Mouse (Mus musculus): ENCODE measurements around the gene Slc12a3. TPM values are rescaled to one million over a fixed set of nuclear protein-coding genes. Genes with fewer than 3 reads are reported as not detected.

Slc12a3 gene
- total and polyA plus RNA-seq, 3 experiments, result 0.44 TPM; not detected in 2

DNA sequence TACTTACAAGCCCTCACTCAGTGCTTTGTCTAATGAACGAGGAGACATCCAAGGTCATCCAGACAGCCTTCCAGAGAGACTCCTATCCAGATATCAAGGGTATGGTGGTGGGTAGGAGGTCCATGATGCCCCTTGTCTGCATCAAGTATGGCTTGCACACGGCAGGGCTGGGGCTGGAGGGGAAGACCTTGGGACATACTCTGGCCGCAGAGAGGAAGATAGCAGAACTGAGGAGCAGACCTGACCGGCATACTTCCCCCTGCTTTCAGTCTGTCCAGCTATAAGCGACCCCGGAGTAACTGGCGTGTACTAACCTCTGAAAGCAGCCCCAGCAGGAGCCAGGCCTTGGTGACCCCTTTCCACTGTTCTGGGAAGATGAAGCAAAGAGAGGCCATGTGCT lies 80.5 kb downstream of the Slc12a3 start:
- ATAC-seq (ENCODE audit: extremely low read depth, insufficient number of reproducible peaks, low FRiP score, poor library complexity, severe bottlenecking), result no peak

DNA sequence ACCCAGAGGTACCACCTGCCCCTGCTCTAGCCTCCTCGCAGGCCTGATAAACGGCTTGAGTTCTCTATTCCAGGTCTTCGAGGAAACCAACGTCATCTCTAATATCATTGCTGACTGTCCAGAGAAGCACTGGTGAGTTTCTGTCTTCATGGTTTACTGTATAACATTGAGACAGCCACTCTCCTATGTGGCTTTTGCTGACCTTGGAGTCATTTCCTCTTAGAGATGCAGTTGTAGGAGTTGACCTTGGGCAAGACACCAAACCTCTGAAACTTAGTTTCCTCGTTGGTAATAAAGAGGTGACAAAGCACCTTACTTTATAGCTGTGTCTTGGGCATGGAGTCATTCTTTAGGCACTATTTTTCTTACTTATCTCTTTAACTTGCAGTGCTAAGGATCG lies 83.5 kb downstream of the Slc12a3 start:
- Histone ChIP-seq H3K27me3 (ENCODE audit: insufficient read depth, low read length) (peaks cover 32% of the 10 kb centered on the region), H3K9me3 (replicated peaks) (no peaks in the 10 kb centered on the region), H3K4me3 (ENCODE audit: low read depth, low read length) (no peak overlapping the region), H3K36me3 (replicated peaks) (no peaks in the 10 kb centered on the region), H3K4me1 (ENCODE audit: insufficient read depth, low read depth, low read length) (peaks cover 14% of the 10 kb centered on the region)
- TF ChIP-seq POLR2AphosphoS5 (IDR thresholded peaks at IDR 0.05; ENCODE audit: insufficient replicate concordance, low read depth, low read length), result no peak
- no peak for TF ChIP-seq GATA1 (IDR thresholded peaks at IDR 0.05; ENCODE audit: borderline replicate concordance, low read length)
- TF ChIP-seq CTCF (IDR thresholded peaks at IDR 0.05; ENCODE audit: low read depth, low read length), result no peak
- no peak for TF ChIP-seq TAL1 (conservative IDR thresholded peaks at IDR 0.05; ENCODE audit: low read depth, low read length)
- TF ChIP-seq GATA2 (IDR thresholded peaks at IDR 0.05; ENCODE audit: borderline replicate concordance, low read depth, low read length), result no peak
- ATAC-seq (ENCODE audit: extremely low read depth, insufficient number of reproducible peaks, low FRiP score, poor library complexity, severe bottlenecking) (no peak), DNase-seq (ENCODE audit: low spot score) (no peak)

More for the DNA sequence above, 80.5 kb downstream of the Slc12a3 start:
- H3K4me1 ChIP-seq (ENCODE audit: insufficient read depth, low read depth, low read length), result peaks cover 14% of the 10 kb centered on the region
- no peak for TF ChIP-seq GATA1 (IDR thresholded peaks at IDR 0.05; ENCODE audit: borderline replicate concordance, low read length)
- TF ChIP-seq GATA2 (IDR thresholded peaks at IDR 0.05; ENCODE audit: borderline replicate concordance, low read depth, low read length), result no peak
- no peak for TF ChIP-seq TAL1 (conservative IDR thresholded peaks at IDR 0.05; ENCODE audit: low read depth, low read length)
- no peak for TF ChIP-seq POLR2AphosphoS5 (IDR thresholded peaks at IDR 0.05; ENCODE audit: insufficient replicate concordance, low read depth, low read length)
- no peak for TF ChIP-seq CTCF (IDR thresholded peaks at IDR 0.05; ENCODE audit: low read depth, low read length)
- H3K9me3 ChIP-seq (replicated peaks), result no peaks in the 10 kb centered on the region
- H3K27me3 ChIP-seq (ENCODE audit: insufficient read depth, low read length), result peaks cover 27% of the 10 kb centered on the region
- H3K4me3 ChIP-seq (ENCODE audit: low read depth, low read length), result no peak overlapping the region
- DNase-seq (ENCODE audit: low spot score), result no peak
- H3K36me3 ChIP-seq (replicated peaks), result no peaks in the 10 kb centered on the region

DNA sequence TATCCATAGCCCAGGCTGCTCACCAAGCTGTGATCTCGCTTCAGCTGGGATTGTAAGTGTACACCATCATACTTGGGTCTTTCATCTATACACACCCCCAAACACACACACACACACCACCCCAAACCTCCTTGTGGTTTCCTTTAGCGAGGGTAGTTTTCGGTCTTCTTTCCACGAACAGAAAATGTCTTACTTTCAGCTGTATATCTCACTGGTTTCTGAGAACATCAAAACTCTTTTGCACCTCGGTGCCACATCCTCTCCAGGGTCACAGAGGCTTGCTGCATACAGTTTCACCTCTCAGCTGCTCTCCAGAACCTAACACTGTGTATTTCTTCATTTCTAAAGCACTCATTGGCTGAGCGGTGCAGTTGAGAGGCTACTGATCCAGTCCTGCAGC lies 84.5 kb downstream of the Slc12a3 start:
- no peak for TF ChIP-seq TAL1 (conservative IDR thresholded peaks at IDR 0.05; ENCODE audit: low read depth, low read length)
- peaks cover 9% of the 10 kb centered on the region for H3K4me1 ChIP-seq (ENCODE audit: insufficient read depth, low read depth, low read length)

DNA sequence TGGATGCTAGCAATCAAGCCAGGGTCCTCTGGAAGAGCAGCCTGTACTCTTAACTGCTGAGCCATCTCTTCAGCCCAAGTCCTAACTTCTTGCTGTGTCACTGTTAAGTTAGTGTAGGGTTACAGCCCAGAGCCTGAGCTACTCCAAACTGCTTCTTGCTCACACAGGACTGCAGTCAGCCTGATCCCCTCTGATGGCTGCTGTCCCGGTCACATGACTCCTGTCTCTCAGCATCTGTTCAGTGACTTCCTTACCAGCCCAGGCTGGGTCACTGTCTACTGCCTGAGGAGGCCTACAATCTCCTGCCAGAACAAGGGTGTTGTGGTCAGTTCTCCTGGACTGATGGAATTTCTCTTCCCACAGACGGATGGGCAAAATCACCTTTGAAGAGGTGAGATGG lies 86.2 kb downstream of the Slc12a3 start:
- no peak for DNase-seq (ENCODE audit: low spot score)
- H3K4me3 ChIP-seq (ENCODE audit: low read depth, low read length), result no peak overlapping the region
- H3K4me1 ChIP-seq (ENCODE audit: insufficient read depth, low read depth, low read length), result no peaks in the 10 kb centered on the region
- H3K27me3 ChIP-seq (ENCODE audit: insufficient read depth, low read length), result peaks cover 33% of the 10 kb centered on the region
- no peaks in the 10 kb centered on the region for H3K9me3 ChIP-seq (replicated peaks)
- TF ChIP-seq GATA1 (IDR thresholded peaks at IDR 0.05; ENCODE audit: borderline replicate concordance, low read length) (no peak), GATA2 (IDR thresholded peaks at IDR 0.05; ENCODE audit: borderline replicate concordance, low read depth, low read length) (no peak), TAL1 (conservative IDR thresholded peaks at IDR 0.05; ENCODE audit: low read depth, low read length) (no peak), POLR2AphosphoS5 (IDR thresholded peaks at IDR 0.05; ENCODE audit: insufficient replicate concordance, low read depth, low read length) (no peak), CTCF (IDR thresholded peaks at IDR 0.05; ENCODE audit: low read depth, low read length) (no peak)
- H3K36me3 ChIP-seq (replicated peaks), result no peaks in the 10 kb centered on the region
- peak; percentile 87 for ATAC-seq (ENCODE audit: extremely low read depth, insufficient number of reproducible peaks, low FRiP score, poor library complexity, severe bottlenecking)

More for the DNA sequence above, 84.5 kb downstream of the Slc12a3 start:
- Histone ChIP-seq H3K9me3 (replicated peaks) (no peaks in the 10 kb centered on the region), H3K36me3 (replicated peaks) (no peaks in the 10 kb centered on the region), H3K4me3 (ENCODE audit: low read depth, low read length) (no peak overlapping the region), H3K27me3 (ENCODE audit: insufficient read depth, low read length) (peaks cover 35% of the 10 kb centered on the region)
- ATAC-seq (ENCODE audit: extremely low read depth, insufficient number of reproducible peaks, low FRiP score, poor library complexity, severe bottlenecking) (no peak), DNase-seq (ENCODE audit: low spot score) (no peak)

Other genes starting within 250 kb of the Slc12a3 start
- gene Bbs2, start 230.3 kb upstream of the Slc12a3 start, total RNA-seq (2014; fragmentation: Nextera tagmentation), result 26.6 and 30.4 TPM in 2 replicates
- gene Bbs2, start 230.3 kb upstream of the Slc12a3 start, total RNA-seq (2017), result 11.6 and 13.4 TPM in 2 replicates
- 3.1 and 3.7 TPM in 2 replicates for gene Bbs2, start 230.3 kb upstream of the Slc12a3 start, polyA plus RNA-seq (2012)
- gene Mt4, start 192.0 kb upstream of the Slc12a3 start, total RNA-seq (2014; fragmentation: Nextera tagmentation), result not detected in 2 replicates
- not detected in 2 replicates for gene Mt4, start 192.0 kb upstream of the Slc12a3 start, total RNA-seq (2017)
- gene Mt4, start 192.0 kb upstream of the Slc12a3 start, polyA plus RNA-seq (2012), result not detected in 2 replicates
- not detected in 2 replicates for gene Mt3, start 176.6 kb upstream of the Slc12a3 start, total RNA-seq (2014; fragmentation: Nextera tagmentation)
- not detected in 2 replicates for gene Mt3, start 176.6 kb upstream of the Slc12a3 start, total RNA-seq (2017)
- gene Mt3, start 176.6 kb upstream of the Slc12a3 start, polyA plus RNA-seq (2012), result not detected in 2 replicates
- 541 and 661 TPM in 2 replicates for gene Mt2, start 156.5 kb upstream of the Slc12a3 start, total RNA-seq (2014; fragmentation: Nextera tagmentation)
- 2,059 and 2,753 TPM in 2 replicates for gene Mt2, start 156.5 kb upstream of the Slc12a3 start, total RNA-seq (2017)
- gene Mt2, start 156.5 kb upstream of the Slc12a3 start, polyA plus RNA-seq (2012), result 6,726 and 9,419 TPM in 2 replicates
- gene Mt1, start 150.1 kb upstream of the Slc12a3 start, total RNA-seq (2014; fragmentation: Nextera tagmentation), result 1,659 and 2,059 TPM in 2 replicates
- gene Mt1, start 150.1 kb upstream of the Slc12a3 start, total RNA-seq (2017), result 5,034 and 5,354 TPM in 2 replicates
- 1,198 and 3,016 TPM in 2 replicates for gene Mt1, start 150.1 kb upstream of the Slc12a3 start, polyA plus RNA-seq (2012)
- 37.7 and 39.9 TPM in 2 replicates for gene Nup93, start 114.6 kb upstream of the Slc12a3 start, total RNA-seq (2014; fragmentation: Nextera tagmentation)
- gene Nup93, start 114.6 kb upstream of the Slc12a3 start, total RNA-seq (2017), result 40.8 and 42.5 TPM in 2 replicates
- 5.6 and 6.0 TPM in 2 replicates for gene Nup93, start 114.6 kb upstream of the Slc12a3 start, polyA plus RNA-seq (2012)
- gene Herpud1, start 57.2 kb downstream of the Slc12a3 start, total RNA-seq (2014; fragmentation: Nextera tagmentation), result 51.7 and 54.7 TPM in 2 replicates
- gene Herpud1, start 57.2 kb downstream of the Slc12a3 start, total RNA-seq (2017), result 59.5 and 68.4 TPM in 2 replicates
- 46.6 and 63.0 TPM in 2 replicates for gene Herpud1, start 57.2 kb downstream of the Slc12a3 start, polyA plus RNA-seq (2012)
- gene Nlrc5, start 105.2 kb downstream of the Slc12a3 start, total RNA-seq (2014; fragmentation: Nextera tagmentation), result not detected in 2 replicates
- gene Nlrc5, start 105.2 kb downstream of the Slc12a3 start, total RNA-seq (2017), result 0.81 and 1.2 TPM in 2 replicates
- 0.02 TPM in 1 of 2 replicates, not detected in the other for gene Nlrc5, start 105.2 kb downstream of the Slc12a3 start, polyA plus RNA-seq (2012)
- gene Cpne2, start 203.8 kb downstream of the Slc12a3 start, total RNA-seq (2014; fragmentation: Nextera tagmentation), result not detected in 2 replicates
- gene Cpne2, start 203.8 kb downstream of the Slc12a3 start, total RNA-seq (2017), result 0.38 TPM in 1 of 2 replicates, not detected in the other
- 0.13 and 0.18 TPM in 2 replicates for gene Cpne2, start 203.8 kb downstream of the Slc12a3 start, polyA plus RNA-seq (2012)

All from G1E (cell line).